In genomic region chr13:93607701-93608100, GRCm38 (mm10) we compare ENCODE assay signal across 14 mouse cellular contexts. TPM values are rescaled to one million over a fixed set of nuclear protein-coding genes. Genes with fewer than 3 reads are reported as not detected.
"Had no signal": no experiment of that assay in that cellular context is flagged by ENCODE, and none has a peak within 500 bp of the region (broad histone marks: within the 10 kb centered on the region; RNA-seq: fewer than 3 reads in every experiment).

No protein-coding gene starts in this region.

- H3K4me1 ChIP-seq: liver, embryonic 13.5 days; stomach, embryonic 15.5 days had no signal

- H3K4me3 ChIP-seq: liver, embryonic 13.5 days; stomach, embryonic 15.5 days had no signal

- H3K27me3 ChIP-seq: liver, embryonic 13.5 days; stomach, embryonic 15.5 days had no signal

- DNase-seq: liver, embryonic 13.5 days; lung, adult 2 months; lung, postnatal 14 days; lung, postnatal 4 days; right cerebral cortex, postnatal 14 days; spleen, adult 18-20 months; thymus, postnatal 25 days had no signal

- H3K27ac ChIP-seq: hindbrain, postnatal 0 days; liver, embryonic 13.5 days; stomach, embryonic 15.5 days had no signal

- H3K36me3 ChIP-seq: liver, embryonic 13.5 days; stomach, embryonic 15.5 days had no signal

RNA-seq across cellular contexts. Expression of gene Bhmt, which starts 30.1 kb away (rescaled TPM):
- total RNA-seq: megakaryocyte progenitor cell, adult 5-6 weeks; megakaryocyte-erythroid progenitor cell, adult 5-6 weeks had no signal
- polyA plus RNA-seq: midbrain, embryonic 11.5 days; midbrain, postnatal 0 days; neural tube, embryonic 11.5 days had no signal
